Mouse (Mus musculus) neural tube, embryonic 13.5 days (tissue): ENCODE measurements at regions not wholly inside any gene's neighbourhood (a gene's known extent, or its start where the extent isn't known, plus 50 kb on each side); places are given as distances from the start of the nearest gene placed in this dataset.

Experiments
- ATAC-seq: fragments of 200-750 bp; cut with Nextera tagmentation; 2 replicates; pipeline ENCODE4 v1.8.0; 2017; ENCODE audit warnings: low read depth, mild to moderate bottlenecking, moderate TSS enrichment, moderate library complexity
- H3K27ac ChIP-seq: fragments of 300-500 bp; sonication (generic); replicated peaks from 2 replicates; pipeline ENCODE4 v1.5.1; 2015; ENCODE audit warnings: moderate library complexity, mild to moderate bottlenecking, inconsistent platforms
- H3K27me3 ChIP-seq: fragments of 300-500 bp; sonication (generic); 2 replicates; pipeline ENCODE4 v1.6.1; 2015; ENCODE audit warnings: mild to moderate bottlenecking, inconsistent platforms
- H3K36me3 ChIP-seq: fragments of 300-500 bp; sonication (generic); 2 replicates; pipeline ENCODE4 v1.6.1; 2015; ENCODE audit warnings: mild to moderate bottlenecking, inconsistent platforms
- H3K4me1 ChIP-seq: fragments of 300-500 bp; sonication (generic); replicated peaks from 2 replicates; pipeline ENCODE4 v1.6.1; 2015; ENCODE audit warnings: inconsistent platforms
- H3K4me2 ChIP-seq: fragments of 300-500 bp; sonication (generic); 2 replicates; pipeline ENCODE4 v1.6.1; 2015; ENCODE audit warnings: inconsistent platforms, mild to moderate bottlenecking, moderate library complexity
- H3K4me3 ChIP-seq: fragments of 300-500 bp; sonication (generic); 2 replicates; pipeline ENCODE4 v1.5.1; 2015; ENCODE audit warnings: mild to moderate bottlenecking, inconsistent platforms
- H3K9ac ChIP-seq: fragments of 300-500 bp; sonication (generic); 2 replicates; pipeline ENCODE4 v1.6.1; 2015; ENCODE audit warnings: moderate library complexity, mild to moderate bottlenecking, inconsistent platforms
- H3K9me3 ChIP-seq: fragments of 300-500 bp; sonication (generic); 2 replicates; pipeline ENCODE4 v1.6.1; 2016; ENCODE audit warnings: inconsistent platforms
- WGBS: fragments of 180-500 bp; shearing (Covaris S2); methylation state at CpG from one replicate; pipeline ENCODE4 v1.1.7; 2015; 5-methylcytosine and 5-hydroxymethylcytosine counted together

- no peaks in the 10 kb centered on the region for H3K9me3 ChIP-seq
- peak; percentile 53; the same call in 1 of the 2 replicates for ATAC-seq
- H3K9ac ChIP-seq, result no peak overlapping the region
- peak overlapping the region; percentile 18; the same call in 1 of the 2 replicates for H3K4me2 ChIP-seq
- no peaks in the 10 kb centered on the region for H3K36me3 ChIP-seq
- H3K4me1 ChIP-seq, result no peaks in the 10 kb centered on the region
- H3K27ac ChIP-seq, result no peak overlapping the region
- H3K27me3 ChIP-seq, result 0 out of 2 replicates have a peak, but pooled peaks cover 3% of the 10 kb centered on the region
- no peak overlapping the region for H3K4me3 ChIP-seq
- WGBS, result 29% methylated on average over 17 of the region's 17 CpGs
Observed at GRCm38 (mm10) chr12:56275556-56276242, 70.0 kb downstream of the Mbip start.

DNA sequence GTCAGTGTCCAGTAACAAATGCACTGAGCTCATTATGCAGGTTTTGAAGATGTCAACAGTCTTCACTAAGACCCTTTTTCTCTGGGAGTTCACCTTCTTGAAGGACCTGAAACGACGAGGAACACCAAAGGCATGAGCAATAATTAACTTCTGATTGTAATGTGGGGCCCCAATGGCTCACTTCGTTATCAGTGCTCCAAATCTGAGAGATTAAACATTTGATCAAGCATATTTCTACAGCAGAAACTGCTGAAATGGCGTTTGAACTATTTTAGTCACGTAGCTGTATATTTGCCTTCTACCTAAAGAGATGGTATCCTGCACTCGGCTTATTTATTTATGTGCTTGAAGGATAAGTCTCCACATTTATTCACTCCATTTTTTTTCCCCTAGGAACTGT lies 80.6 kb downstream of the Mbip start:
- Histone ChIP-seq H3K4me2 (no peak overlapping the region), H3K9ac (no peak overlapping the region), H3K9me3 (no peaks in the 10 kb centered on the region), H3K4me1 (no peaks in the 10 kb centered on the region), H3K27me3 (no peaks in the 10 kb centered on the region), H3K4me3 (no peak overlapping the region), H3K36me3 (no peaks in the 10 kb centered on the region), H3K27ac (no peak overlapping the region)
- 79% methylated on average over 6 of the region's 6 CpGs for WGBS
- no peak for ATAC-seq

DNA sequence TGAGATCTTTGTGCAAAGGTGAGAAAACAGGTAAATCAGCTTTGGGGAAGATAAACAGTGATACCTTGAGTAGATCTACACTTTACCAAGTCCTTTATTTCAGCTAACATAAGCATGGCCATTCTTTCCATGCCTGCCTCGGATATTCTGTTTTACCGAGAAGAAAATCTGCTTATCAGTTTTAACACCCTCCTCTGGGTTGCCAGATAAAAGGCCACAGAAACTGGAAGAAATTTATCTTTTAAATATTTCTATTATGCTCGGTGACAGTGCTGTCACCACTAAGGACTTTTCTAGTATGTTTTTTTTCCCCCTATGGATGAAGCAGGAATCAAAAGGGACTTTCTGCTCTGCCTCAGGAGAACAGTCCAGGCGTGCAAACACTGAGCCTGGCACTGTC lies 84.2 kb downstream of the Mbip start:
- H3K4me3 ChIP-seq, result no peak overlapping the region
- no peak overlapping the region for H3K4me2 ChIP-seq
- no peak overlapping the region for H3K9ac ChIP-seq
- no peaks in the 10 kb centered on the region for H3K9me3 ChIP-seq
- WGBS, result 81% methylated on average over 4 of the region's 4 CpGs
- H3K27me3 ChIP-seq, result no peaks in the 10 kb centered on the region
- no peak overlapping the region for H3K27ac ChIP-seq
- ATAC-seq, result no peak
- H3K4me1 ChIP-seq, result no peaks in the 10 kb centered on the region; the same call in 1 of the 2 replicates
- no peaks in the 10 kb centered on the region for H3K36me3 ChIP-seq

GRCm38 (mm10) chr12:56258401-56259050 lies 87.2 kb downstream of the Mbip start:
- Histone ChIP-seq H3K27ac (peak overlapping the region; percentile 18; the same call in 1 of the 2 replicates), H3K4me3 (no peak overlapping the region), H3K9me3 (no peaks in the 10 kb centered on the region), H3K4me1 (no peaks in the 10 kb centered on the region; the same call in 1 of the 2 replicates), H3K4me2 (peak overlapping the region; percentile 5; the same call in 1 of the 2 replicates), H3K27me3 (no peaks in the 10 kb centered on the region), H3K36me3 (no peaks in the 10 kb centered on the region), H3K9ac (no peak overlapping the region)
- ATAC-seq, result peak; percentile 55; the same call in 1 of the 2 replicates
- WGBS, result 49% methylated on average over 14 of the region's 14 CpGs

DNA sequence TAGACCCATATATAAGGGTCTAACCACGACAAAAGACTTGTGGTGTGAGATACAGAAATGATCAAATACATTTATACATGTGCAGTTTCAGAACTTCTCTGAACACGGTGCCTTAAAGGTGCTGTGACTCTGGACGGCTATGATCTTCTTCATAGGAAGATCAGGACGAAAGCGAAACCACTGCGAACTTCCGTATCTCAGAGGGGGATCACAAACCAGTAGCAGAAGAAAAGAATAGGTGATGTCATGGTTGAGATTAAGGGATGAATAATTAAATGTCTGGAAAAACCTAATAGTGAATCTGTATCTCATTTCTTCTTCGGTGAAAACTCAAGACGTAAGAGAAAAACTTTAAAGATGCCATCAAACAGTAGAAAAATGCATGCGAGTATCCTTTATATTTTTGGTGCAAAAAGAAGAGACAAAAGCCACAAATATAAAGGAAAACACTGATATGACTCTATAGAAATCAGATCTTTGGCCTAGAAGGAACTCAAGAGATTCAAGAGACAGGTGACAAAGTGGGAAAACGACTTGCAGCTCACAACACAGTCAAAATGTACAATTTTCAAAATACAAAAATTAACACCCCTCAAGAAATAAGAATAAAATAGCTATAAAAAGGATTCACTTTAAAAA lies 89.3 kb downstream of the Mbip start:
- H3K4me1 ChIP-seq, result no peaks in the 10 kb centered on the region; the same call in 1 of the 2 replicates
- no peaks in the 10 kb centered on the region for H3K9me3 ChIP-seq
- H3K36me3 ChIP-seq, result no peaks in the 10 kb centered on the region
- H3K27ac ChIP-seq, result no peak overlapping the region
- H3K4me2 ChIP-seq, result no peak overlapping the region
- ATAC-seq, result no peak
- H3K4me3 ChIP-seq, result no peak overlapping the region
- 91% methylated on average over 11 of the region's 11 CpGs for WGBS
- no peak overlapping the region for H3K9ac ChIP-seq
- H3K27me3 ChIP-seq, result no peaks in the 10 kb centered on the region

GRCm38 (mm10) chr12:56252612-56253444 lies 92.9 kb downstream of the Mbip start:
- WGBS, result 56% methylated on average over 7 of the region's 7 CpGs
- Histone ChIP-seq H3K27ac (no peak overlapping the region), H3K4me2 (no peak overlapping the region), H3K36me3 (no peaks in the 10 kb centered on the region), H3K4me1 (no peaks in the 10 kb centered on the region), H3K27me3 (no peaks in the 10 kb centered on the region), H3K9me3 (no peaks in the 10 kb centered on the region), H3K9ac (no peak overlapping the region), H3K4me3 (no peak overlapping the region)
- ATAC-seq, result no peak

GRCm38 (mm10) chr12:56250262-56250661 lies 95.4 kb downstream of the Mbip start:
- Histone ChIP-seq H3K27me3 (no peaks in the 10 kb centered on the region), H3K36me3 (no peaks in the 10 kb centered on the region), H3K4me3 (no peak overlapping the region), H3K9ac (no peak overlapping the region), H3K27ac (no peak overlapping the region), H3K4me1 (no peaks in the 10 kb centered on the region), H3K4me2 (no peak overlapping the region), H3K9me3 (no peaks in the 10 kb centered on the region)
- WGBS, result 24% methylated on average over 3 of the region's 3 CpGs
- no peak for ATAC-seq

DNA sequence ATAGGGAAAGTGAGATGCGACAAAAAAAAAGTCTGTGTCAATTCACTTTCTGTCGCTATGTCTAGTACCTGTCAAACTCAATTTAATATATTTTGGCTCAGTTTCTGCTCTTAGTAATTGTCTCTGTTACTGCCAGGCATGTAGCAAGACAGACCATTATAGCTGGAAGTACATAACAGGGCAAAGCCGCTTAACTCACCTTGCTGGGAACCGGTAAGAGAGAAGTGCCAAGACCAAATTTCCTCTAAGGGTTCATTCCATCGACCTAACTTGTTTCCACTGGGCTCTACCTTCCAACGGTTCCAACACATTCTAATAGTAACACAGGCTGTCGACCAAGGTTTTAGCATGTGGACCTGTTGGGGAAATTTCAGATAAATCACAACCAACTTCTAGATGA lies 99.3 kb downstream of the Mbip start:
- Histone ChIP-seq H3K27me3 (no peaks in the 10 kb centered on the region), H3K9ac (no peak overlapping the region), H3K9me3 (no peaks in the 10 kb centered on the region), H3K36me3 (no peaks in the 10 kb centered on the region), H3K27ac (no peak overlapping the region), H3K4me1 (no peaks in the 10 kb centered on the region), H3K4me3 (no peak overlapping the region), H3K4me2 (no peak overlapping the region)
- WGBS, result 94% methylated on average over 7 of the region's 7 CpGs
- ATAC-seq, result no peak

DNA sequence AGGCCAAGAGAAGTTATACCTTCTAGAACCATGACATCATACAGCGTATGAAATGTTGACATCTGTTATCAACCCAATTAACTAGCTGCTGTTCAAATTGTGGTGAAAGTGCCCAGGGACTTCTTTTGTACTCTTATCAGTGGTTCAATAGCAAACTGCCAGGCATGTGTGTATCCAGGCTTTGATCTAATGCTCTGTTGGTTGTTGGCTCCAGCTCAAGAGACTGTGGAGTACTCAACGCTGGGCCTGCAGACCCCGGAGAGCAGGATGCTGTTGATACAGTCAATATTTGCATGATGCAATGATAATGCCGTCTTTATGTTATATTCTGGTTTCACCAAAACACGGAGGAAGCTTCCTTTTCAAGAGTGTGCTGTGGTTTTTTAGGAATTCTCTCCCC lies 102.9 kb downstream of the Mbip start:
- H3K4me3 ChIP-seq, result no peak overlapping the region
- H3K4me2 ChIP-seq, result no peak overlapping the region
- H3K9ac ChIP-seq, result no peak overlapping the region
- WGBS, result 86% methylated on average over 5 of the region's 5 CpGs
- no peaks in the 10 kb centered on the region for H3K9me3 ChIP-seq
- H3K4me1 ChIP-seq, result no peaks in the 10 kb centered on the region
- no peaks in the 10 kb centered on the region for H3K36me3 ChIP-seq
- H3K27me3 ChIP-seq, result no peaks in the 10 kb centered on the region
- no peak overlapping the region for H3K27ac ChIP-seq
- no peak for ATAC-seq

GRCm38 (mm10) chr12:56241735-56242134 lies 104.0 kb downstream of the Mbip start:
- Histone ChIP-seq H3K4me3 (no peak overlapping the region), H3K27ac (no peak overlapping the region), H3K9me3 (no peaks in the 10 kb centered on the region), H3K4me1 (no peaks in the 10 kb centered on the region), H3K36me3 (no peaks in the 10 kb centered on the region), H3K27me3 (no peaks in the 10 kb centered on the region), H3K9ac (no peak overlapping the region), H3K4me2 (no peak overlapping the region)
- WGBS, result 21% methylated on average over 5 of the region's 5 CpGs
- ATAC-seq, result no peak

GRCm38 (mm10) chr12:56240206-56240605 lies 105.5 kb downstream of the Mbip start:
- H3K4me1 ChIP-seq, result no peaks in the 10 kb centered on the region
- H3K27me3 ChIP-seq, result no peaks in the 10 kb centered on the region
- WGBS, result 45% methylated on average over 12 of the region's 12 CpGs
- H3K9me3 ChIP-seq, result no peaks in the 10 kb centered on the region
- no peak overlapping the region for H3K9ac ChIP-seq
- no peak overlapping the region for H3K27ac ChIP-seq
- no peak overlapping the region for H3K4me2 ChIP-seq
- ATAC-seq, result no peak
- H3K36me3 ChIP-seq, result no peaks in the 10 kb centered on the region
- no peak overlapping the region for H3K4me3 ChIP-seq

- peak; percentile 36; the same call in 1 of the 2 replicates for ATAC-seq
- Histone ChIP-seq H3K27me3 (no peaks in the 10 kb centered on the region), H3K4me2 (no peak overlapping the region), H3K9me3 (no peaks in the 10 kb centered on the region), H3K27ac (0 out of 2 replicates have a peak overlapping the region, but pooled peaks have one; percentile 9), H3K4me3 (no peak overlapping the region), H3K4me1 (peaks cover 7% of the 10 kb centered on the region; the same call in 1 of the 2 replicates), H3K36me3 (no peaks in the 10 kb centered on the region), H3K9ac (no peak overlapping the region)
- 48% methylated on average over 6 of the region's 6 CpGs for WGBS
Observed at GRCm38 (mm10) chr12:56234571-56234970, 111.1 kb downstream of the Mbip start.
